Mouse (Mus musculus): ENCODE data around the gene Gprc5b. TPM values are rescaled to one million over a fixed set of nuclear protein-coding genes. Genes with fewer than 3 reads are reported as not detected.

The Gprc5b gene
- polyA plus RNA-seq, 1 experiment, result 20.9 TPM

Other genes with a start within 250 kb of the Gprc5b start
- 2.8 and 4.3 TPM in 2 replicates for gene Iqck, start 139.5 kb downstream of the Gprc5b start, polyA plus RNA-seq (2012; rRNA removed)
- gene Knop1, start 139.0 kb downstream of the Gprc5b start, polyA plus RNA-seq (2012; rRNA removed), result 19.2 and 22.0 TPM in 2 replicates
- gene Gpr139, start 189.4 kb upstream of the Gprc5b start, polyA plus RNA-seq (2012; rRNA removed), result not detected in 2 replicates